Mouse (Mus musculus): Measurements from ENCODE around the gene Gm49711.

Gene Gm49711

GRCm38 (mm10) chr16:92057852-92058643, at the start of gene Gm49711, which contains the start of the genes Mrps6 and Slc5a3:
Gm49711 (plus strand) TSS chr16:92058316.
Mrps6 (plus strand) TSS chr16:92058270.
Slc5a3 (plus strand) TSS chr16:92058322.
- DNase-seq (ENCODE audit: low spot score in 2 of 2), result peak; percentile 82 to 85

- no peak for DNase-seq (ENCODE audit: low spot score in 2 of 2)
Observed at GRCm38 (mm10) chr16:92009586-92009985, 48.5 kb upstream of the Gm49711 start.

GRCm38 (mm10) chr16:92016792-92017191, 41.3 kb upstream of the Gm49711 start:
- no peak for DNase-seq (ENCODE audit: low spot score in 2 of 2)

GRCm38 (mm10) chr16:92019141-92020118, 38.7 kb upstream of the Gm49711 start:
- DNase-seq (ENCODE audit: low spot score in 2 of 2), result peak in 1 of 2 experiments; percentile 21

GRCm38 (mm10) chr16:92021656-92022400, 36.3 kb upstream of the Gm49711 start:
- no peak for DNase-seq (ENCODE audit: low spot score in 2 of 2)

GRCm38 (mm10) chr16:92022494-92023283, 35.4 kb upstream of the Gm49711 start:
- no peak for DNase-seq (ENCODE audit: low spot score in 2 of 2)

GRCm38 (mm10) chr16:92033286-92033685, 24.8 kb upstream of the Gm49711 start:
- DNase-seq (ENCODE audit: low spot score in 2 of 2), result no peak

GRCm38 (mm10) chr16:92034676-92035075, 23.4 kb upstream of the Gm49711 start:
- DNase-seq (ENCODE audit: low spot score in 2 of 2), result no peak

GRCm38 (mm10) chr16:92036701-92037100, 21.4 kb upstream of the Gm49711 start:
- DNase-seq (ENCODE audit: low spot score in 2 of 2), result no peak

- no peak for DNase-seq (ENCODE audit: low spot score in 2 of 2)
Observed at GRCm38 (mm10) chr16:92037891-92038607, 20.1 kb upstream of the Gm49711 start.

GRCm38 (mm10) chr16:92039421-92039820, 18.7 kb upstream of the Gm49711 start:
- DNase-seq (ENCODE audit: low spot score in 2 of 2), result peak; percentile 10 to 22

- no peak for DNase-seq (ENCODE audit: low spot score in 2 of 2)
Observed at GRCm38 (mm10) chr16:92039966-92040365, 18.1 kb upstream of the Gm49711 start.

GRCm38 (mm10) chr16:92051777-92052310, 6.3 kb upstream of the Gm49711 start:
- no peak for DNase-seq (ENCODE audit: low spot score in 2 of 2)

- no peak for DNase-seq (ENCODE audit: low spot score in 2 of 2)
Observed at GRCm38 (mm10) chr16:92052569-92052968, 5.5 kb upstream of the Gm49711 start.

- DNase-seq (ENCODE audit: low spot score in 2 of 2), result no peak
Observed at GRCm38 (mm10) chr16:92056711-92057110, 1.4 kb upstream of the Gm49711 start.

GRCm38 (mm10) chr16:92057456-92057851, 662 bp upstream of the Gm49711 start:
- DNase-seq (ENCODE audit: low spot score in 2 of 2), result peak in 1 of 2 experiments; percentile 4

GRCm38 (mm10) chr16:92058644-92059620, 816 bp downstream of the Gm49711 start:
- DNase-seq (ENCODE audit: low spot score in 2 of 2), result no peak

- no peak for DNase-seq (ENCODE audit: low spot score in 2 of 2)
Observed at GRCm38 (mm10) chr16:92060213-92060612, 2.1 kb downstream of the Gm49711 start.

- no peak for DNase-seq (ENCODE audit: low spot score in 2 of 2)
Observed at GRCm38 (mm10) chr16:92061586-92061985, 3.5 kb downstream of the Gm49711 start.

All from urinary bladder, postnatal 36 days (tissue).